Mouse (Mus musculus): ENCODE results near the gene Msrb2.
A peak's percentile ranks its signal among the peaks of the same experiment; 100 is the strongest.

Gene Msrb2

GRCm38 (mm10) chr2:19390411-19391143 is 19.3 kb downstream of the Msrb2 start:
- no peak for DNase-seq

GRCm38 (mm10) chr2:19391649-19392048 is 20.4 kb downstream of the Msrb2 start:
- DNase-seq: no peak

DNA sequence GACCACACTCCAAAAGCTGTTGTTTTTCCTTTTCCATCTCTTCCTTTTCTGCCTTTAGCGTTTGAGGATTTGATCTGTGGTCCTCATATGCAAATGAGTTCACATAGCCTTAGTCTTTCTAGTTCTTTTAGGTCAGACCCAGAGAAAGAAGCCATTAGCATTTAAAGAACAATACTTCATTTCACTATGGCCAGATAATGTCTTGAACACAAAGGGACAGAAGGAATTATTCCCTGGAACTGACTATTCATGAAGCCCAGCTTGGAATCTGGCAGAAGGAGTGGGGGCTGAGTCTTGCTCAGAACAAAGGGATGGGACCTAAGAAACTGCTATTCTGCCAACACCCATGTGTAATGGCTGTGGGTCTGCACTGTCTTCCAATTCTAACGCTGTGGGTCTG is 21.6 kb downstream of the Msrb2 start:
- DNase-seq: no peak

GRCm38 (mm10) chr2:19405409-19405808 is 34.2 kb downstream of the Msrb2 start:
- DNase-seq: no peak

- DNase-seq: peak; percentile 44 to 64
These were observed 35.3 kb downstream of the Msrb2 start for GRCm38 (mm10) chr2:19406531-19406930.

DNA sequence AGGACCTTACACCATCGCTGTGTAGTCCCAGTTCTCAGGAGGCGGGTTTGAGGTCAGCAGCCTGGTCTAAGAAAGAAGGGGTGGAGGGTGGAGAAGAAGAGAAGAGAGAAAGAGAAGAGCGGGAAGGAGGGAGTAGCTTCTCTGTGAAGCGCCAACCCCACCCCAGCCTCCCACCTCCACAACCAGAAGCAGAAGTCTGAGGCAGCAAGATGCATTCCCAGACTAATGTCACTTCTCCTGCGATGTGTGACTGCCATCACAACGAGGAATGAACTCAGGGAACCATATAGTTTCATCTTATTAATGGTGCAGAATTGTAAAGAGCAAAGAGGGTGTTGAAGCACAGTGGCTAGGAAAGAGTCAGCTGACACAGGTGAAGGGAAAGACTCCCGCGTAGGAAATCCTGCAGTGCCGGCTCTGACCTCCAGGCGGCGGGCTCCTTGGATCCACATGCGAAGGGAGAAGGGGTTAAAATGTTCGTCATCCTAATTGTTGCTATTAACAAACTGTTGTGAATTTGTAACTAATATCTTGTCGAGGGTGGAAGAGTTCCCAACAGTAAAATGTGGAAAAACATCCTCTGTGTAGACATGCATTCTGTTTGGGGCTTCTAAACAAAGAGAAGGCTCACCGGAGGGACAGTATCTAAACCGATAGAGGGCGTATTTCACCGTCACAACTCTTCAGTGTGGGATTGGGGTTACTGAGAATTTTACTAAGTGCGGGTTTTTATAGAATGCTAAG is 43.2 kb downstream of the Msrb2 start:
- peak; percentile 84 to 85 for DNase-seq

DNA sequence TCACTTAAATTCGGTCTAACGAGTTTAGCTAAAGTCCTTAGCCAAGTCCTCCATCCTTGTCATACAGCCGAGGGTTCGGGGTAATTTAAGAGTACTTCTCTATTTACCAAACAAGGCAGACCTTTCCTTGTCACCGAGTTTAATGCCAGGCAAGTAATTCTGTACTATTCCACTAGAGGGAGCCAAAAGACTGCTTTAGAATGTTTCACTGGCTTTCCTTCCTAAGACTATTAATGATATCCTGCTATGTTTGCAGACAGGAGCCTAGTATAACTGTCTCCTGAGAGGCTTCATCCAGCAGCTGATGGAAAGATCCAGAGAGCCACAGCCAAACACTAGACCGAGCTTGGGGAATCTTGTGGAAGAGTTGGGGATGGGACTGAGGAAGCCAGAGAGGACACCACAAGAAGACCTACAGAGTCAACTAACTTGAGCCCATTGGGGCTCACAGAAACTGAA is 43.9 kb downstream of the Msrb2 start:
- DNase-seq: peak in 1 of 2 experiments; percentile 24

- DNase-seq: no peak
These were observed 44.8 kb downstream of the Msrb2 start for GRCm38 (mm10) chr2:19416066-19416465.

GRCm38 (mm10) chr2:19419686-19420345 is 48.6 kb downstream of the Msrb2 start:
- no peak for DNase-seq

DNA sequence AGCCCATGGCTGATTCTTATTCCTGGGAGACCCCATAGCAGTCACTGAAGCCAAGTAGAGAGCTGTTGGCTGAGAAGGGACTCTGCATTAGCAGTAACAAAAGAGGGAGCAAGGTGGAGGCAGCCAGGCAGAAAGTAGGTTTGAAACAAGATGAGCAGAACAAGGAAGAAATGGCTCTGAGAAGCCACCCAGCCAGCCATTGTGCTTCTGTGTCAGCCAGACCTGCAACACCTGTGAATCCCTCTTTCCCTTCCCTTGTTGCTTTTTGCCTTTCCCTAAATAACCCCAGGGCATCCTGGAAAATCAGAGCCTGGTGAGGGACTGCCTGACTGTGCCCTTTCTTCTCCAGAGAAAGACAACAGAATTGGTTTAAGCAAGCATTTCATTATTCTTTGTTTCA is 51.0 kb downstream of the Msrb2 start:
- no peak for DNase-seq

- no peak for DNase-seq
These were observed 51.8 kb downstream of the Msrb2 start for GRCm38 (mm10) chr2:19423086-19423485.

GRCm38 (mm10) chr2:19429031-19429430 is 57.8 kb downstream of the Msrb2 start:
- DNase-seq: peak; percentile 88 to 90

DNA sequence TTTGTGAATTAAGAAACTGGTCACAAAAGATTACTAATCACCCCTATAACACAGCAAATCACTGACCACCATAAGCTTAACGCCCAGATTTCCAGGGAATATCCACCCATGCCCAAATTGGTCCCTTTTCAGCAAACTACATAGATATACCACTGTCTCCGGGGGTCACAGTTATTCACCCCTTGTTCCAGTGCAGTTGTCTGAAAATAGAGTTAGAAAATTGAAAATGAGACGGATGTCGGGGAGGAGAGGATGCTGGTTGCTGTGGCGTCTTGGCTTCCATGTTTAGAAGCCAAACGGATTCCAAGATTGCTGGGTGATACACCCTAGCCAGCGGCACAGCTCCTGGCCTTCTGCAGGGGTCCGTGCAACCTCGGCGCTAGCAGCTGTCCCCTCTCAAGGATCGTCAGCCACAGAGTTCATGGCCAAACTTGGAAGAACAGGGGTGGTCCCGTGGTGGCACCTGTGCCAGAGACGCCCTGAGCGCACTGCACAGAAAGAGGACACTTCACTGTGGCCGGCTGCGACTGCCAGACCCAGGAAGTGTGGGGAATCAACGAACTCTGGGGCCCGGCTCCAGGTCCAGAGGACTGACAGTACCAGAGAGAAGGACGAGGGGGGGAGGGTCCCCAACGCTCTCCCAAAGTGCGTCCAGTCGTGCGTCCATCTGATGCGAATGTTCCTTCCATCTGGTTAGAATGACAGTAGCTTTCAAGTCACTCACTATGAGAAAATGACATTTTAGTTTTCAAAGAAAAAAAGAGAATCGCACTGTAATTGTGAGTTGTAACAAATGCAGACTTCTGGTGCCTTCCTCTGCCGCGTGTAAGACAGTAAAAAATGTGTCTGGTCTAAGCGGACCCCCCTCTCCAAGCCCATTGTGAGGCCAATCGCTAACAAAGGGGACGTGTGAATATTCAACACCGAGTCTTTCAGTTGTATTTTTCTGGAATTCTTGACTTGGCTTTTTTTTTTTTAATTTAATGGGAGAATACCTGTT is 58.8 kb downstream of the Msrb2 start:
- no peak for DNase-seq

GRCm38 (mm10) chr2:19430746-19431145 is 59.5 kb downstream of the Msrb2 start:
- peak in 1 of 2 experiments; percentile 7 for DNase-seq

DNA sequence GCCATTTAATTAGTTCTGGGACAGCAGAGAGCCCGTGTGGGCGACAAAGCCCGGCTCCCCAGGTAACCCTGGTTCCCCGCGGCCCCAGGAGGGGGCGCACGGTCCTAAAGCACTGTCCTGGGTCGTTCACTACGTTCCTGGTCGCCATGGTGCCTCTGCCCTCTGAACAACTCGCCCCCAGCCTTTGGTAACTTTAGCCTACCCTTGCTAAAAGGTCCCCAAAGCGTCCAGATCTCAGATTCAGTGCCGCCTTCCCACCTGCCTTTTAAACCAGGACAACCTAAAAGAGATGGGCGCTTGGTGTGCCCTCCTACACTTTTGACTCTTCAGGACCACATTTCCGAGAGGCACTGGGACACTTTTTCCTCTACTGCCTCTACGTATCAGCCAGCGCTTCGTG is 59.9 kb downstream of the Msrb2 start:
- DNase-seq: peak; percentile 35 to 45

DNA sequence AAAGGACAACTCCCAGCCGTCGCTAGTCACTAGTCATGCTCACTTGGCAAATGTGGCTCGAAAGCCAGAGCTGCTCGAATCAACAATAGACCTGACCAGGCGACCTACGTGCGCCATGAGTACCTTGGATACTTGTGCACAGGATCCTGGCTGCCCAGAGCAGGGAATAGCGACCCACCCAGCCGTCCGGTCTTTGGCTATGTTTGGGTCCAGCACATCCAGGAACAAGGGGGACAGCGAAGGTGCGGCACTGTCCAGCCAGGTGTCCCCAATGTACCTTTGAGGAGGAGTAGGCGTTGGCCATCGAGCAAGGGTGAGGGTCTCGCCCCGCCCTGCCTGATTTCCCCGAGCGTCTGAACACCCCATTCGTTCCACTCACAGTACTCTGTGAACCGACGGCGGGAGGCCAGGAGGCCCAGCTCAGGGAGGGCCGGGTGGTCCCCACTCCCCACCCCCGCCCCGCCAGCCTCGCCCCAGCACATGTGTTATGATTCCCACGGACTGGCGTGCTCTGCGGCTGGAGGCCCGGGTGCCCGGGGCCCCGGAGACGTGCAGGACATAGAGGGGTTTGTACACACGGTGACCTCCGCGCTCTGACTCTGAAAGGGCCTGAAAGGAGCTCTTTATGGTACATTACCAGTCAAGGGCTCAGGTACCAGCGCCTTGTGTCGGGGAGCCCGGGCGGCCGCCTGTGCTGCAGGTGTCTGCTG is 60.5 kb downstream of the Msrb2 start:
- DNase-seq: peak in 1 of 2 experiments; percentile 11

DNA sequence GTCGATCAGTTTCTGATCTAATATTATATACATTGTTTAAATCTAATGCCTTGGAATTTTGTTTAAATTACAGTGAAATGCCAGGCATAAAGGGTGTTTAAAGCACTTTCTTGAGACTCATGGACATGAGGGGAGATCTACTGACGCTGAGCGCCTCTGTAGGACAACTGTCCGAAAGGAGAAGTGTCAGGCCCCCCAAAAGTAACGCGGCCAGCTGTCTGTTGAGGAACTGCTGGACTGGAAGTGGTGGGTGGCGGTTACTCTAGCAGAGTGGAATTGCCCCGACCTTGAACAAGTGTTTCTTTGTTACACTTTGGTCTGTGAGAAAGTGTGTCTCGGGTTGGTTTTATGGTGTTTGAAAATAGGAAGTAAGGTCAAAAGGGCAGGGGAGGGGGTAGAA is 73.1 kb downstream of the Msrb2 start:
- no peak for DNase-seq
